Mouse (Mus musculus): ENCODE results near the gene Ins2.

DNA sequence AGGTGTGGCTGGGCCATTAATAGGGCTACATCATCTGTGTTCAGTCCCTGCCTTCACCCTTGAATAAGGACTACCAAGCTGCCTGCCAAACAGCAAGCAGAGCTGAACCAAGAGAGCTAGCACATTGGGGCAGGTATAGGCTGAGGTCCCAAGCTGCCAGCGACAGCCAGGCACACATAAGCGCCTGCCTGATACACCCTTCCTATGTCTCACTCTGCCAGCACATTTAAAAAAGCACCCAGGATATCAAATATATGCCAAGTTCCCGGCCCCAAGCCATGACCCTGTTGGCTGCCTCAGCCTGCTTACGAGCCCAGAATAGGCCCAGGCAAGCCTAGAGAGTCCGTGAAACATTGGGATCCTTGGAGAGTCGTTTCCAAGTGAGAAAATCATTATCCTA, 113.4 kb downstream of the Ins2 start:
- TF ChIP-seq CTCF (IDR thresholded peaks at IDR 0.05; ENCODE audit: low read depth) (no peak), EP300 (IDR thresholded peaks at IDR 0.05; ENCODE audit: low read depth) (no peak)
